Mouse (Mus musculus) heart, adult 2 months (tissue): Measurements from ENCODE around the gene Rora.

Experiments
- CTCF ChIP-seq: fragments of 200-600 bp; IDR thresholded peaks from 2 replicates; pipeline ENCODE4 v1.8.1; 2022; ENCODE audit warnings: antibody characterized with exemption, mild to moderate bottlenecking, moderate library complexity
- EP300 ChIP-seq: fragments of 200-500 bp; IDR thresholded peaks from 2 replicates; pipeline ENCODE4 v1.6.1; 2011; ENCODE audit warnings: low read depth, low read length, control low read depth; ENCODE audit not compliant: insufficient read depth
- POLR2A ChIP-seq: fragments of 200-500 bp; IDR thresholded peaks from 2 replicates; pipeline ENCODE4 v1.6.1; 2011; ENCODE audit warnings: mild to moderate bottlenecking, low read depth, low read length, control low read depth; ENCODE audit not compliant: insufficient read depth

- TF ChIP-seq CTCF (no peak), EP300 (no peak), POLR2A (no peak)
Measured at GRCm38 (mm10) chr9:68916741-68917140, 263.2 kb downstream of the Rora start.
